Mouse (Mus musculus) retina, postnatal 1 day (tissue): ENCODE results near the gene Tmem182.

Experiments used
- DNase-seq: peaks from one replicate; pipeline ENCODE4 v3.0.0-alpha.2; 2012

Gene Tmem182

DNA sequence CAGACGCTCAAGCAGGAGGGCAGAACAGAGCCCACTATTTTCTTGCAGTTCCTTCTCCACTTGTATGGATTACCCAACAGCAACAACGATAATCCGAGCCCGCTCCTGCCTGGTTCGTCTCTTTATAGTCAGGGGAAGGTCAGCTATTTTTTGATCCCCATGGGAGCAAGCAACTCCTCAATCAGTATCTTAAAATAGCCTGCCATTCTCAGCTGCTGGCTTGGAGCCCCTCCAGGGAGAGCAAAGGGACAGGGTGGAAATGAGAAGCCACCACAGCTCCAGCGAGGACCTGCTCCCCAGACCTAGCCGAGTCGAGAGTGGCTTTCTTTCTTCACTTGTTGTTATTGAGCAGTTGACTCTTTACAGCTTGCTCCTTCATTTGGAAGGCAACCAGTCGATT lies at the start of gene Tmem182:
TSS of gene Tmem182 (plus strand) at position 251 of the 400 bp plus-strand sequence.
- no peak for DNase-seq

DNA sequence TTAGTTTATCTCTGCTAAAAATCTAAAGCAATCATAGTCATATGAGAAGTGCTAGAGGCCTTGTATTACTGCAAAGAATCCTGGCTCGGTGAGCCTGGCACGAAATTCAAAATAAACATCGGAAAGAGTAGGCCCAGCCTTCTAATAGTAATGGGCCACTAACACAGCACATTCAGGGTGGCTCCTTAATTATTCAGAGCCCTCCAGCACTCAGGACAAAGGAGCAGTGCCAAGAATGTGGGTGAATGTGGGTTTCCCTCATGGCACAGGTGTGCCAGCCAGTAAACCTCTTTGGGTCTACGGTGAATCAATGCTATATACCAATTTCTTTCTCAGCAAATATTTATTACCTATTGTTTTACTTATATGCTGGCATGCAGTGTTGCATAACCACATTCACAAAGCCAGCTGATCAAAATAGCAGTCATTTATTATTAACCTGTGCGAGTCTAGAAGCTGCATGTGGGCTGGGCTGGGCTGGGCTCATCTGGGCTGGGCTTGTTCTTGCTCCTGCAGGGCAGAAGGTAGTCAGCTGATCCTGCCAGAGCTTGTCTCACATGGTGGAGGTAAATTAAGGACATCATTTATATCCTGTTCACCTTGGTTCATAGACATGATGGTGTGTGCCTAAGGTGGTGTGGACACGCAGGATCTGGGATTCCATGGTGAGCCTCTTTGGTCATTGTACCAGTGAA lies 45.5 kb upstream of the Tmem182 start:
- no peak for DNase-seq

DNA sequence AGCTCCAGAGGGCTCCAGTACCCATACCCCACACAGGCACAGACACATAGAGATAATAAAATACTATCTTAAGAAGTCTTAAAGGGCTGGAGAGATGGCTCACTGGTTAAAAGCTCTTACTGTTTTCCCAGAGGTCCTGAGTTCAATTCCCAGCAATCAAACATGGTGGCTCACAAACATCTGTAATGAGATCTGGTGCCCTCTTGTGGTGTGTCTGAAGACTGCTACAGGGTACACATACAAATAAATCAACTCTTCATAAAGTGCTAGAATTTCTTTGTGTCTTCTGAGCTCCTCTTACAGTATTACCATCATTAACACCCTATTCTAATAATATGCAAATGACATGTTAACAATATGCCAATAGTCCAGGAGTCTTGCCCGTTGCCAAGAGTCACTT lies 41.4 kb upstream of the Tmem182 start:
- DNase-seq, result no peak

DNA sequence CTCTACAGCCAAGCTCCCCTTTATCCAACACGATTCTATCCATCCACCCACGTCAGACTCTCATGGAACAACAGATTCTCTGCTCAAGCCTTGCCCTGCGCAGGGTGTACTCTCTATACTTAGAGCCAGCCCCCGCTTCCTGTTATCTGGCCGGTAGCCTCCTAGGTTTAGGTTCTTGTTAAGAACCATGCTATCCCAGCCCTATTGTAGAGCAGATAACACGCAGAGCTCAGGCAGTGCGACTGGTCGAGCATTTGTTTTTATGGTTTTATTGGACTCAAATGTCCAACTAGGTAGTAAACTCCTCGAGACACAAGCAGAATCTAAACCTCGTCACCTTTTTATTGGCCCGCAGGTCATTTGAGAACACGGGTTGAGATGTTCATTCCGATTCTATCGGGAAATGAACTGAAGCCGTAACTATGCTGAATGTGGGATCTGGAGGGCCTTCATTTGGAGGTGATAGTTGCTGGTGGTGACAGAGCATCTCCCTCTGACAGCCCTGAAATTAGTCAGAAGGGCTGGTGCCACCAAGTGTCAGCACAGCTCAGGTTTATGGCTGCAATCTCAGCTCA lies 40.6 kb upstream of the Tmem182 start:
- no peak for DNase-seq

DNA sequence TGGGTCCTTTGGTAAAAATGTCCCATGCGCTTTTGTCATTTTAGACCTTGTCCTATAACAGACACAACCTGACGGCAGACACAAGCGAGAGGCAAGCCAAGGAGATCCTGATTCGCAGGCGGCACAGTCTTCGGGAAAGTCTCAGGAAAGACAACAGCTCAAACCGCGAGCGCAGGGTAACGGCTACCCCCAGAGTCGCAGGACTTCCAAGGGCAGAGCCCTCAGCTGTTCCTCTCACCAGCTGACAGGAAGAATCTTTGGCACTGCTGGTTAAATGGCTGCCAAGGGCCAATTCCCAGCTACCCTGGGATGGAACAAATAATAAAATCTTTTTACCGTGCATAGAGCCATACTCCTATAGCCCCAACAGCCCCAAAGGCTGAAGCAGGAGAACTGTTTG lies 39.9 kb upstream of the Tmem182 start:
- DNase-seq, result no peak

DNA sequence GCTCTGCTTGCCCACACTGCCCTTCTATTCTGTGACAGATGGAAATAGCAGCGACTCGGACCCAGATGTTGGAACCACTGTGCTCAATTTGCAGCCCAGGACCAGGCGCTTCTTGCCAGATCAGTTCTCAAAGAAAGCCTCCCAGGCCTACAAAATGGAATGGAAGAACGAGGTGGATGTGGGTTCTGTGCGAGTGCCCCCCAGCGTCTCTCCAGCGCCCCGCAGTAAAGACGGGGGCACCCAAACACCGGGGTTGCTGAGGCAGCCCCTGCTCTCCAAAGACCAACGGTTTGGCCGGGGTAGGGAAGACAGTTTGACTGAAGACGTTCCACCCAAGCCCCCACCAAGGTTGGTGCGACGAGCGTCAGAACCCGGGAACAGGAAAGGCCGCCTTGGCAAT lies 37.8 kb upstream of the Tmem182 start:
- DNase-seq, result no peak

DNA sequence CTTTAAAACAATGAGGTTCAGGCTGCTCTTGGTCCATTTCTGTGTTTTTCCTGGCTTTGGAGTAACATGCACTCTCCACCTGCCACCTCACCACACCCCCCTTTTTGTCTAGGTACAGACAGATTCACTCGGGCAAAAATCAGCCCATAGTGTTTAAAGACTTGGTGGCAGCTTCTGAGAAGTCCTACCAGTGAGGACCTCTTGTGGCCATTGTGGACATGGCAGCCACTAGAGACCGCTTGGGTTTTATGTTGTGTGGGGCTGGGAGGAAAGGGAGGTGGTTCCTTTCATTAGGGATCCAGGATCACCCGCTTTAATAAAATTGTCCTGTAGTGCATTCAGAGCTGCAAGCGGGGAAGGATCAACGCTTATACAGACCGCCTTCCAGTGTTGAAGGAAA lies 36.8 kb upstream of the Tmem182 start:
- peak; percentile 57 for DNase-seq

DNA sequence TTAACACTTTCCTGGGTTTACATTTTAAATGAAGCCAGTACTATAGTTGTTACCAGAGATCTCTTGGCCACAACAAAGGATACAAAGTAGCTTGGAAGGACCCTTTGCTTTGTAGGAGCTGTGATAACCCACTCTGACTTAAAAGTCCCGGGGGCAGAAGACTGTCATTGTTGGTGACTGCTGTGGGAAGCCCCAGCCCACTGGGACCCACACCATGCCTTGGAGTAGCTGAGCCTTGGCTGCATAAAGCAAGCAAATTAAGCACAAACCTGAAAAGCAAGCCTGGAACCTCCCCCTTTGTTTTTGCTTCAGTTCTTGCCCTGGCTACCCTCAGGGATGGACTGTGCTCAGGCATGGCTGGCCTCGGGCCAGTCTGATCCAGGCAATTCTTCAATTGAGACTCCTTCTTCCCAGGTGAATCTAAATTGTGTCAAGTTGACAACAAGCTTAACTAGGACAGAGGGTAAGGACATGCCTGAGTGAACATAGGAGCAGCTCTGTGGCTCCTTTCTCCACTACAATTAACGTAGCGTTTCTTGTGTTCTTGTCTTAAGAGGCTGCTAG lies 36.0 kb upstream of the Tmem182 start:
- peak; percentile 5 for DNase-seq

DNA sequence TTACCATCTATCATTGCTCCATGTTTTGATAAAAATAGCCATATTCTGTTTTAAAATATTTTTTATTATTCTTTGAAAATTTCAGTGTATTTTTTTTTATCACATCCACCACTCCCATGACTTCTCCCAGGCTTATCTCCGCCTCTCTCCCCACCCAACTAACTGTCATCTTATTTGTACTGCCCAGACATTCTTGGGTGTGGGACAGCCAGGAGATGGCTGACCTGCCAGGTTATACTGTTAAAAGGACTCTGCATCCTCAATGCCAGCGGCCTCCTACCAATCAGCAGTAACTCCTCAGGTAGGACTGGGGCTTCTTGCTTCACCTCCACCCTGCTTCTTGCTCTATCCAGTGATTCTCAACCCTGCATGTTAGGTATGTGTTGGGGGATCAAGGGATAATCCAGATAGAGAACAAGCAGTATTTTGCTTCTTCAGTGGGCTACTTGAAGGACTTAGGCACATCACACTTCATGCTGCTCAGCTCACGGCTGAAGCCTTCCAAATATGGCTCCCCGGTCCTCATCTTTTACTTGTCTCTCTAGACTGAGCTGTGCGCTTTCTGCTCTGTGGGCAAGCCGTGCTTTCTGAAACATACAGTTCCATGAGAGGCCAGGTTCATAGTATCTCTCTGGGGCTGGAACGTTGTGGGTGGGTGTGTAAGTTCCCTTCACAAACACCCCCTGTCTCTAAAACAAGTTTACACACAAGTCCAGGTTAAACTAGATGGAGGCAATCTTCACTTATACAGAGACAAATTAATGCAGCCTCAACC lies 34.0 kb upstream of the Tmem182 start:
- DNase-seq, result no peak

DNA sequence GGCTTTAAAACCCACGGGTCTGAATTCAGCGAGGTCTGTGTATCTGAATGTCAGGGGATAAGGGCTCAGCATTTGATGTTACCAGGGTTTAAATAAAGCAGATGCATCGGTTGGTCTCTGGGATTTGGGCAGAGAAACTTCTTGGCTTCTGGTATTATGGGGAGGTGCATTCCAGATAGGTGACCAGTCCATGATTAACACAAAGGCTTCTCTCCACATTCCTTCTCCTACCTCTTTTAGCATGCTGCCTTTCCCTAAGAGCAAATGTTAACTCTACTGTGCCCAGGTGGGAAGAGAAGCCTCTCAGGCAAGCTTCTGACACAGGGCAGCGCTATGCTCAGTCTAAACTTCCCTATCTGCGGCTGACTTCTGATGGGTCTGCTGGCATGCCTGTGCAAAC lies 32.2 kb upstream of the Tmem182 start:
- DNase-seq, result no peak

DNA sequence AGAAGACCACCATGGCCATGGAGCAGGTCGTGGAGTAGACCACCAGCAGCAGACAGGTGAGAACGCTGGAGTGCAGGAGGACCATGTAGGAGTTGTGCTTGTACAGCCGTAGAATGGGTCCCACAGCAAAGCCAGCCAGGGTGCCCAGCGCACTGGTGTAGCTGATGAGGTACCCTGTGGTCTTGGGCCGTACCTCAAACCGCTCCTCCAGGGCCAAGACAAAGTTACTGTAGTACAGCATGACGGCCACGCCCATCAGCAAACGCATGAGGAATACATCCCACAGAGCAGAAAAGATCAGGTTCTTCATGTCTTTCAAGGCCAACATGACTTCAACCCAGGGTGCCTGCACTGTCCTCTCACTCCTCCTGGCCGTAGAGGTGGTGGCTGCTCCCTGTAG lies 31.4 kb upstream of the Tmem182 start:
- DNase-seq, result no peak

DNA sequence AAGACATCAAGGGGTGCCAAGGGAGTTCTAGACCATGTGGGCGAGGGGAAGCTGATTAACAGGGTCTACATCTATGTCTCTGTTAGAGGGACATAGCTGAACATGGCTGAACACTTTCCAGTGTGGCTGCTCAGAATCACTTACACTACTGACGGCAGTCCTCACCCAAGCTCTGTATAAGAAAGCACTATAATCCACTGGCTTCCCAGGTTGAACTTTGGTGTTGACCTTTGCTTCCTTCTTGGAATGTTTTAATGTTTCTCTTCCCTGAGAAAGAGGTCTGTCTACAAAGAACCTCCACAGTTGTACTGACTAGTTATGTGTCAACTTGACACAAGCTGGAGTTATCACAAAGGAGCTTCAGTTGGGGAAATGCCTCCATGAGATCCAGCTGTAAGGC lies 29.3 kb upstream of the Tmem182 start:
- DNase-seq, result no peak

DNA sequence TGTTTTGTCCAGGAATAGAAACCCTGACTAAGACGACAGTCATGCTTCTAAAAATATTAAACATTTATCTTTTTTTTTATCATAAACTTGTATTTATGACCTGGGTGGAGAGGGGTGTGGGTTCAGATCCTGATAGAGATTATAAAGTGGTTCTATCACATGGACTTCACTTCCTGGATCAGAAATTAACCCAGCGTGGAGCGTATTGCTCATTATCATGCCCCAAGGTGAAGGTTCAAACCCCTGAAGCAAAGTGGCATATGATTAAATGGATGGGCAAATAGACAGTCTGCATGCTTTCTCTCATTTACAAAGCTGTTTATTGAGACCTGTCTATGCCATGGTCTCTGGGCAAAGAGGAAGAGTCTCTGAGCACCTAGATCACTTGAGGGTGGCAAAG lies 28.6 kb upstream of the Tmem182 start:
- DNase-seq, result no peak

DNA sequence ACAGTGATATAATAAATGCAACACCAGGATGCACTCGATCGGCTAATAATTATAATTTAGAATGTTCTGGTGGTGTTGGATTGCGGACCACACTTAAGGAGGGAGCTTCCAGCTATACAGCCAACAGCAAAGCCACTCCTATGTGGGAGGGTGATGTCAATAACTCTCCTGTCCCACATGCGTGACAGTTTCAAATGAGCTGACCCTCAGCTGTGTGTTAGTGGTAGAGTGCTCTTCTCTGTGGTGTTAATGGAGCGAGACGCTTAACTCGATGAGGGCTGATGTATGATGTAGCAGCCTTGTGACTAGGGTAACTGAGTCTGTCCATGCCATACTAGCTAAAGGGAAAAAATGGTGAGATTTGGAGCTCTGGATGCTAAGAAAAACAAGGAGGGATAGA lies 22.0 kb upstream of the Tmem182 start:
- no peak for DNase-seq

DNA sequence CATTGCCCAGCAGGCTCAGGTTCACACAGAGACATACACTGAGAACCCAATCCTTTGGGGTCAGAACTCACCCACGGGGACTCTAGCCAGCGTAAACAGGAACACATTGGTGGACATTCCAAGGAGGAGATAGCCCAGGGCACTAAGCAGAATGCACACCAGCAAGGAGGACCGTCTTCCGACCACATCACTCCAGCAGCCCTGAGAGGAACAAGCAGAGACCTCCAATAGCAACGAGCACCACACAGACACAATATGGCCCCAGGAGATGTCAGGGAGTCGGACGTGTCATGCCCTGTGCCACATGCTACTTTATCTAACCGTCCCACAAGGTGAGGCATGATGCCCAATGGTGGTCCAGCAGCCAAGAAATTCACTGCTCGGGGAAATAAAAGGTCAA lies 21.1 kb upstream of the Tmem182 start:
- no peak for DNase-seq

DNA sequence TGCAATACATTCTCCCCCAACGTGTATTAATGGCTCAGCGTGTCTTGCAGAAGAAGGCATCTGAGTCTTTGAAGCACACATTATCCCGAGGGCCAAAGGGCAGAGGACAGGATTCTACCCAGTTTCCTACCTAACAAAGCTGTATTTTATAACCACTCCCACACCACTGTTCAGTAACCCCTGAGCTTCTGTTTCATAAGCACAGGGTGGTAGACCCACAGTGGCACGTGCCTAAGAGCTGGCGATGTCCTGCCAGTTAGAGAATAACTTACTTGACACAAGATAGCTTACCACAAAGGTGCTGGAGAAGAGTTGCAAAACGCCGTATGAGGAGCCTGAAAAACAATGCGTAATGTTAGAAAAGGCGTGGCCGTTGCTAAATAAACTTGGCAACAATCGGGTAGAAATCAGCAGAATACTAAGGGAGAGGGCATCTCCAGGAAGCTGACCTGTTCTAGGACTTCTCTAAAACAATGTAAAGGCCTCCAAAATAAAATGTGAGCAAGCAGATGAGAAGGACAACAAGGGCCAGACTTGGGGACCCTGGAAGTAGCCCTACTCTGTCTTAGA lies 19.4 kb upstream of the Tmem182 start:
- no peak for DNase-seq

DNA sequence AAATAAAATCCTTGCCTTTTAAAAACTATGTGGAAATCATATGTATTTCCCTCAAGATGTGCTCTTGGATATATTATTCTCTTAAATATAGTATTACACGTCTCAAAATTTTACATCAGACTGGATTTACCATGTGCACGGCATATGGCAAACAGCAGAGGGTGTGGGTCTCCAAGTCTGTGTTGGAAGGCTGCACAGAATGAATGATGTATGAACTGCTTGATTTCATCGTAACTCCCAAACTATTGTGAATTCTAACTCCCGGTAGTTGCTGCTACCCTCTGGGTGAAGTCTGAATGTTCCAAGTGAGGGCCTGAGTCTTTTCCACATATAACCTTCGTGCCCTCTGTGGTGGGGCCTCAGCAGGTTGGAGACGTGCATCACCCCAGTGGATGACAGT lies 16.4 kb upstream of the Tmem182 start:
- no peak for DNase-seq

DNA sequence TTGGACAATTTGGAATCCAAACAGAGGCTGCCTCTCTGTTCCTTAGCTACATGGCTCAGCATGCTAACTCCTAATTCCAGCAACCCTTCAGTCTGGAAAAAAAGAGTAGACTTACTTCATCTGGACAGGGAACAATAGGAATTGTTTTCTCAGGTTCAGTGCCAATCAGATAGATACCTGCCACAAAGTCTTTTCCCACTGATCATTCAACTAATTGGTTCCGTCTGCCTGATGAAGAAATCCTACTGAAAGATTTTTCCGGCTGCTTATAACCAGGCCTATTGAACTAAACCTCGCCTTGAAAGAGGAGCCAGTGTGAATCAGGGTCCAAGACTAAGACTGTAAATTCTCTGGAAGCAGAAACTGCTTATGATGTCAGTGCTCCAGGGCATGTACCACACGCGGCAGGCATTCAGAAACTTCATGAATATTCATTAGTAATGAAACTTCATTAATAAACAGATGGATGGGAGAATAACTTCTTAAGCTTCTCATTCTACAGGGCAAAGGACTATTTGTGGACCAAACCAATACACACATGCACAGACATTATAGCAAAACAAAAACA lies 15.7 kb upstream of the Tmem182 start:
- peak; percentile 40 for DNase-seq

DNA sequence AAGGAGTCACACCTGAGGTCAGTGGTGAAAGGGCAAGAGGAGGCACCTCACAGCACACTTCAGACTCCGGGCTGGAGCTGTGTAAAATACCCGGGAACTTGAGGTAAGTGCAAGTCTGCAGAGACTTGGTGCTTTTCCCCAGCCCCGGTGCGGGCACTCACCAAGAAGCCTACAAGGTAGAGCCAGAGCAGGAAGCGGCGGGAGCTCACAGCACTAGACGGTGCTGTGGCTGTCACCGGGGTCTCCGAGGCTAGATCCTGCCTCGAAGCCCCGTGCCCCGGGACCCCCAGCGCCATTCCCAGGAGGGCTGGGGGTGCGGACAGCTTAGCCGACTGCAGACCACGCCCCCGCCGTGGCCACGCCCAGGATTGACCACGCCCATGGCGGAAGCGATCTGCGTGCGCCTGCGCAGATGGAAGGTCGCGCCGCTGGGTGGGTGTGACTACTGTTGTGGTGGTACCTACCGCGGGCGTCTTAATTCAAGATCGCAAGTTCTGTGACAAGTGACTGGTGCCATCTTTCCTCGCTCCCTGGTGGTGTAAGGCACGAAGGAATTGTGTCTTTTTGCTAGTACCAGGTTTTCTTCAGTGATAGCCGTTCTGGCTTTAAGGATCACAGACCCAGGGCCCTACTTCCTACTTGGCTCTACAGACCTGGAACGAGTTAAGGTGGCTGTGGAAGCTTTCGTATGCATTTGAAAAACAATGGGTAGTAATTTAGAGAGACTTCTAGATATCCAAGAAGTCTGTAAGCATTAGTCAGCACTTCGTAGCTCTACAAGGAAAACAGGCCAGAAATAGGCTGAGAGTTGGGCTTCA lies 14.9 kb upstream of the Tmem182 start, which contains the start of gene Mfsd9:
TSS of gene Mfsd9 (minus strand) at position 364 of the 818 bp plus-strand sequence.
- peak; percentile 88 for DNase-seq

DNA sequence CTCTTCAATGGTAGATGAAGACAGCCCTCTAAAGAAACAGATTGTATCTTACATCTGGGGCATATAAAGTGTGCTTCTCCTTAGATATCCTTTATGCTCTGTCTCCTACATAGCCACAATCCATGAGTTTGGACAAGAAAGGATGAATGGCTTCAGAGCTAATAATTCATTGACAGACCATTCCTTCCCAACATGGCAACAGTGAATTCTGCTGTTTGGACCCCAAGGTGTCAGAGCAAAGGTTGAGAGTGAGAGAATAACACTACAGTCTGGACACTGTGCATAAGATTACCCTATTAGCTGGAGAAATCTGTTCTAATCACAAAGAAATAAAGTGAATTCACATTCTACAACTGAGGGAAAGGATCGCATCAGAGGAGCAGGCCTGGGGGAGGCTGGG lies 9.9 kb upstream of the Tmem182 start:
- DNase-seq, result no peak

DNA sequence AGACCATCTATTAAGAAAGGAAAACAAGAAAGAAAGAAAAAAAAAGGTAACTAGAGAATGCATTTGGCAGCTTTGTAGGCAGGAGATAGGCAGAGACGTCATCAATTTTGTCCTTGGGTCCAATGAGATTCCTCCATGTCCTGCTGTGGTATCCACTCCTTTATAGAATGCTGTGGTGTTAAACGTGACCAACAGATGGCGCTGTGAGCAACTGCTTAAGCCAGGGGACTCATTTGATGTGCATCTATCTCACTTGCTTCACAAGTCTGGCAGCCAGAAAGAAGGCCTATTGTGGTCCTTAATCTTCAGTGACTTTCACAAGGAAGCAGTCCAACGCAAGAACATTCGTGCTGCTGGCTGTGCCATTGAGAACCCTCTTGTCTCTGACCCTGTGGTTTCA lies 8.1 kb upstream of the Tmem182 start:
- peak; percentile 77 for DNase-seq

DNA sequence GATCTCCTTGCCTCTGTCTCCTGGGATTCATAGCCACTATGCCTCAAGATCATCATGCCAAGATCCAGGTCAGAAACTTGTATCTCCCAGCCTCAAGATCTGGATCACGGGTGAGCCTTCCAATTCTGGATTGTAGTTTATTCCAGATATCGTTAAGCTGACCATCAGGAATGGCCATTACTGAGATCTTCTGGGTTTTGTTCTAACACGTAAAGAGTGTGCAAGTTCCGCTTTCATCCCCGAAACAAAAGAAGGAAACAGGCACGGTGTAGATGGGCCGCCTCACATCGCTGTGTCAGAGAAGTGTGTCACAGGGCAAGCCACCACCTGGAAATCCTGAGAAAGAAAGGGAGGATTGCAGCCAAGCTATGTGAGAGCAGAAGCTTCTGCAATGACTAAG lies 6.3 kb upstream of the Tmem182 start:
- no peak for DNase-seq
